Mouse (Mus musculus): ENCODE results near the gene Glt28d2. TPM values are rescaled to one million over a fixed set of nuclear protein-coding genes. Genes with fewer than 3 reads are reported as not detected.

Glt28d2 gene
- total RNA-seq (2023), result not detected in 2 replicates

DNA sequence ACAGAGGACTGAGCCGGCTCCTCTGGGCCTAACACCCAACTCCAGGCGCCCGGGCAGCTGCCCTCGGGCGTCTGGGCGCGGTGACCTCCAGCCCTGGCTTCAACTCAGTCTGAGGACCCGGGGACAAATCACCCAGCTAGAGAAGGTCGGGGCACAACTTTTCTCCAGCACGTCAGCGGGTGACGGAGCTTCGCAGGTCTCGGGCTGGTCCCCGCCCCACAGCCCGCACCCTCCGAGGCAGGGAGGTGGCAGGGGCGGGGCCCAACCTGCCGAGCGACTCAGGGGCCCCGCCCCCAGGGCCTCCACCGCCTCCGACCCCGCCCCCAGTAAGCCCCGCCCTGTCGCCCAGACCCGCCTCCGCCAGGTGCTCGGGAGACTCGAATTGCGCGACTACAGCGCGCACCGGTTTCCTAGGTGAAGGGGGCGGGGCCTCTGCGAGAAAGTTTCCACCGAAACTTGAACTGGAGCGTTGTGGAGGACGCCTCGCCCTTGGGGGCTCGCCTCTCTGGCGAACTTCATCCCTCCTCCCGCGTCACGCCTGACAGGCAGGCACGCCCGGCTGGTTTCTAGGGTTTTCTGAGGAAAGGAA, at the start of gene Glt28d2, which contains the start of gene Gm37240:
Gene Glt28d2 (minus strand): TSS at position 278 of the 589 bp plus-strand sequence.
Gene Gm37240 (minus strand): TSS at position 280 of the 589 bp plus-strand sequence.

Other genes with a start within 250 kb of the Glt28d2 start
- 0.16 and 0.36 TPM in 2 replicates for gene Fam160a1, start 70.2 kb downstream of the Glt28d2 start, total RNA-seq (2023)
- gene Gm37240, start within 50 bp of the Glt28d2 start, total RNA-seq (2023), result 0.14 TPM in 1 of 2 replicates, not detected in the other
- gene Sh3d19, start 83.6 kb upstream of the Glt28d2 start, total RNA-seq (2023), result 0.16 and 0.39 TPM in 2 replicates
- gene Prss48, start 115.0 kb upstream of the Glt28d2 start, total RNA-seq (2023), result not detected in 2 replicates

Measured in neutrophil, adult 65 days (primary cell).